Mouse (Mus musculus) neural tube, embryonic 13.5 days (tissue): ENCODE results near the gene Cabin1. TPM values are rescaled to one million over a fixed set of nuclear protein-coding genes. Genes with fewer than 3 reads are reported as not detected.

Experiments used
- ATAC-seq: fragments of 200-750 bp; cut with Nextera tagmentation; 2 replicates; pipeline ENCODE4 v1.8.0; 2017; ENCODE audit warnings: low read depth, mild to moderate bottlenecking, moderate TSS enrichment, moderate library complexity
- H3K27ac ChIP-seq: fragments of 300-500 bp; sonication (generic); replicated peaks from 2 replicates; pipeline ENCODE4 v1.5.1; 2015; ENCODE audit warnings: moderate library complexity, mild to moderate bottlenecking, inconsistent platforms
- H3K27me3 ChIP-seq: fragments of 300-500 bp; sonication (generic); 2 replicates; pipeline ENCODE4 v1.6.1; 2015; ENCODE audit warnings: mild to moderate bottlenecking, inconsistent platforms
- H3K36me3 ChIP-seq: fragments of 300-500 bp; sonication (generic); 2 replicates; pipeline ENCODE4 v1.6.1; 2015; ENCODE audit warnings: mild to moderate bottlenecking, inconsistent platforms
- H3K4me1 ChIP-seq: fragments of 300-500 bp; sonication (generic); replicated peaks from 2 replicates; pipeline ENCODE4 v1.6.1; 2015; ENCODE audit warnings: inconsistent platforms
- H3K4me2 ChIP-seq: fragments of 300-500 bp; sonication (generic); 2 replicates; pipeline ENCODE4 v1.6.1; 2015; ENCODE audit warnings: inconsistent platforms, mild to moderate bottlenecking, moderate library complexity
- H3K4me3 ChIP-seq: fragments of 300-500 bp; sonication (generic); 2 replicates; pipeline ENCODE4 v1.5.1; 2015; ENCODE audit warnings: mild to moderate bottlenecking, inconsistent platforms
- H3K9ac ChIP-seq: fragments of 300-500 bp; sonication (generic); 2 replicates; pipeline ENCODE4 v1.6.1; 2015; ENCODE audit warnings: moderate library complexity, mild to moderate bottlenecking, inconsistent platforms
- H3K9me3 ChIP-seq: fragments of 300-500 bp; sonication (generic); 2 replicates; pipeline ENCODE4 v1.6.1; 2016; ENCODE audit warnings: inconsistent platforms
- WGBS: fragments of 180-500 bp; shearing (Covaris S2); methylation state at CpG from one replicate; pipeline ENCODE4 v1.1.7; 2015; 5-methylcytosine and 5-hydroxymethylcytosine counted together
- polyA plus RNA-seq: library from polyadenylated mRNA; unstranded; fragments of >200 nt; fragmentation: Nextera tagmentation; extraction: Ambion mirVana; gene quantifications from 2 replicates; pipeline ENCODE4 v1.2.1, GENCODE M21; 2015

Cabin1 gene
- polyA plus RNA-seq, 1 experiment from 2014 or later: 31.9 TPM

DNA sequence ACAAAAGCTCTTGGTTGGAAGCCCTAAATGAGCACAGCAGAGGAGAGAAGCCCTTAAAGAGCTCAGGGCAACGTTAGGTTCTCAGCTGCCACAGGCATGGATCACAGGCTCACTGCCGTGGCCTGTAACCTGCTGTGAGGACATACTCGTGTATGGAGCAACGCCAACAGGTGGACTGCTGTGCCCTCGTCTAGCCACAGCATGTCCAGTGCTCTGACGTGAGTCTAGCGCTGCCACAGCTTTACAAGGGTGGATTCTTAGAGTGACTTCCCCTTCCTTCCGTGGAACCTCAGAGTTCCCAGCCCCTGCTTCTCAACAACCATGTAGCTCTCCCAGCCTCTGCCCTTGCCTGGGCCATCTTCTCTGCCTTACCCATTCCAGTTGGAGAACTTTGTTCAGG, 88.5 kb downstream of the Cabin1 start:
- H3K4me2 ChIP-seq: no peak overlapping the region
- H3K27me3 ChIP-seq: no peaks in the 10 kb centered on the region
- no peak for ATAC-seq
- WGBS: 84% methylated on average over 8 of the region's 8 CpGs
- no peak overlapping the region for H3K4me3 ChIP-seq
- H3K9ac ChIP-seq: no peak overlapping the region
- H3K27ac ChIP-seq: no peak overlapping the region
- H3K36me3 ChIP-seq: peaks cover 54% of the 10 kb centered on the region
- H3K9me3 ChIP-seq: no peaks in the 10 kb centered on the region
- H3K4me1 ChIP-seq: no peaks in the 10 kb centered on the region

- Histone ChIP-seq H3K4me1 (peaks cover 32% of the 10 kb centered on the region), H3K4me2 (no peak overlapping the region), H3K27me3 (peaks cover 21% of the 10 kb centered on the region), H3K4me3 (no peak overlapping the region), H3K9ac (no peak overlapping the region), H3K36me3 (peaks cover 30% of the 10 kb centered on the region), H3K27ac (no peak overlapping the region), H3K9me3 (no peaks in the 10 kb centered on the region)
- WGBS: 100% methylated on average over 1 of the region's 1 CpGs
- ATAC-seq: no peak
Observed at GRCm38 (mm10) chr10:75669936-75670335, 94.2 kb downstream of the Cabin1 start.

DNA sequence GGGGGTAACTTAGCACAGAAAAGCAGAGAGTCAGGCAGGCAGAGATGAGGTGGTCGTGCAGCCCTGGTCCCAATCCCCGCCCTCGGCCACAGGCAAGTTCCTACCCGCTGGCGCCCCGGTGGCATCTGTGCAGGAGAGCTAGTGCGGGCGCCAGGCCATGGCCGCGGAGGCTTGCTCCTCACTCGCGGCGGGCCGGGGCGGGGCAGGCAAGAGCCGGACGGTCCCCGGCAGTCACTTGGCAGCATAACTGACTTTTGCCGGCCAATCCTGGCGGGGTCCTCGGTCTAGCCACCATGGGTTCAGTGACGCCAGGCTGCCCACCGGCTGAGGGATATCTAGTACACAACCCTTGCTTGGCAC, 96.2 kb downstream of the Cabin1 start:
- Histone ChIP-seq H3K36me3 (peaks cover 33% of the 10 kb centered on the region), H3K4me1 (peaks cover 32% of the 10 kb centered on the region), H3K9ac (peak overlapping the region; percentile 77), H3K9me3 (no peaks in the 10 kb centered on the region), H3K27me3 (peaks cover 21% of the 10 kb centered on the region), H3K4me3 (peak overlapping the region; percentile 55), H3K27ac (peak overlapping the region; percentile 72), H3K4me2 (peak overlapping the region; percentile 98)
- peak; percentile 70 for ATAC-seq
- 2% methylated on average over 23 of the region's 23 CpGs for WGBS

DNA sequence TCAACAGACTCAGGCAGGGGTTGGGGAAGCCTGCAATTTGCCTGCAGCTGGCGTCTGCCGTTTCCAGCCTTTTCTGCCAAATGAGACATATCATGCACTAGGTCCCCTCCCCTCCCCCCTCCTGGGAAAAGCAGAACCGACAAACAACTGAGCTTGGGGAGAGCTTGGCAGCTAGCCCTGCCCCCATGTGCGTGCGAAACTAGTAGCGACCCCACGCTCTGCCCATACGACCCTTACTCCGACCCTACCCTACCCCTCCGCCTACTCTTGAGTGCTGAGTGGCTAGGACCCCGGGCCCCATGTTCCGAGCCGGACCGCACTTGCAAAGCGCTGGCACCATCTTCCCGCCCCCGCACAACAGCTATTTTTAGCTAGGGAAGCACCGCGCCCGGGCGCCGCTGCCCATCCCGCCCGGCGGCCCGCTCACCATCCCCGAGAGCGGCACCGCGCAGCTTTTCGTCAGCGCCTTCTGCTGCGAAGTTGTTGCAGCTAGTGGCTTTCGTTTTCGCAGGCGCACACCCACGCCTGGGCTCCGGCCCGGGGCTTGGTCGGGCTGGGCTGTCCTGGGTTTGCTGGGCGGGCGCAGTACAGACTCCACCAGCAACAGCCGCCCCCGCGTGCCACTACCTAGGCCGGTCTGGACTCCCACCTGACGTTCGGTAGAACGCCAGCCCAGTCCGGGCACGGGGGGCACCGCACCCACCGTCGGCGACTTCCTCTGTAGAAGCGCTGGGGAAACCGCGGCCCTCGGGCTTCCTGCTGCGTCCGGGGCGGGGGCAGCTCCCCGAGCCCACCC, 96.8 kb downstream of the Cabin1 start:
- Histone ChIP-seq H3K27me3 (peaks cover 21% of the 10 kb centered on the region), H3K27ac (peak overlapping the region; percentile 72), H3K4me3 (peak overlapping the region; percentile 55), H3K4me1 (peaks cover 32% of the 10 kb centered on the region), H3K9me3 (no peaks in the 10 kb centered on the region), H3K9ac (peak overlapping the region; percentile 77), H3K4me2 (peak overlapping the region; percentile 98), H3K36me3 (peaks cover 35% of the 10 kb centered on the region)
- under 1% methylated on average over 63 of the region's 63 CpGs for WGBS
- peak; percentile 73 for ATAC-seq

DNA sequence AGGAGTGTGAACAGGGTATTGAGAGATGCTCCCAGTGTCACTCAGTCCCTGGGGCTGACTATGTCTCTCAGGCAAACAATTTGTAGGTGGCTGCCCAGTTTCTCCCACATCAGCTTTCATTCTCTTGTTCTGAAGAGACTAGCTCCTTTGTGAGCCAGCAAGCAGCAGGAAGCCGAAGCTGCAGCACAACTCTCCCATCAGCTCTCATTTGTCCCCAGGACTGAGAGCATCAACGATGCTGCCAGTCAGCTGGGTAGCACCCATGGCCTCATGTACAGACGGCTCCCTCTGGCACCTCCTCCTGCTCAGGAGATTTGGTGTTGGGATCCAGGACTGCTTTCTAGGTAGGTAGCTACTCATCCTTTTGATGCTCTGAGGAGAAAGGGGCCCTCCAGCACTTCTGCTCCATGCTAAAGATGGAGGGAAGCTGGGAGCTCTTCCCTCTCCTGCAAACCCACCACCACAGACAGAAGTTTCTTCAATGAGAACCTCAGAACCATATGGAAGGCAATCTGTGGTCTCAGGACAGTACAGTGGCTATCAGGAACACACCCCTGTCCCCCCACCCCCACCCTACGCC, 97.6 kb downstream of the Cabin1 start:
- Histone ChIP-seq H3K36me3 (peaks cover 40% of the 10 kb centered on the region), H3K9me3 (no peaks in the 10 kb centered on the region), H3K27ac (peak overlapping the region; percentile 54; the same call in 1 of the 2 replicates), H3K27me3 (peaks cover 21% of the 10 kb centered on the region), H3K4me3 (peak overlapping the region; percentile 55), H3K9ac (peak overlapping the region; percentile 77), H3K4me1 (peaks cover 37% of the 10 kb centered on the region), H3K4me2 (peak overlapping the region; percentile 98)
- WGBS: 34% methylated on average over 4 of the region's 4 CpGs
- no peak for ATAC-seq

DNA sequence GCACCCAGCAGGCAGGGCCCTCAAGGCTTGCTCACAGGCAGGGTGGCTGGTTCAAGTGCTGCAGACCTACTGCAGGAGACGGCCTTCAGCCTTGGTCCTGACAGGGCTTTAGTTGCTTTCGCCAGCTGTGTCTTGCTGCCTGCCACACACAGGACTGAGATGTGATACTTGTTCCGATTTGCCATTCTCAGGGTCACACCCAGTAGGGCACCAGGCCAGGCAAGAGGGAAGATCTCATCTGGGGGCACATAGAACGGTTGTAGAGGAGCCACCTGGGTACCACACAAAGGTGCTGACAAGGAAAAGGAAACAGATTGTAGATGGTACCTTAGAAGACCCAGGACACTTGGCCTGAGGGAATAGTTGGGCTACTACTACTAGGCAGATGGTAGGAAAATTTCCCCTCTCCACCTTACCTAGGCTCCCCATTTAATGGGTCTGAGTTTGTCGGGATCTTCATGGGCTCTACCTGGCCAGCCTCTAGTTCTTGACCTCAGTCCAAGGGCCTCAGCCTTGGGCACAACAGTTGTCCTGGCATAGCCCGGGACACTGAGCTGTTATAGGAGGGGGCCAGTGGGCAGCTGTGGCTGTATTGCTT, 99.4 kb downstream of the Cabin1 start:
- peaks cover 18% of the 10 kb centered on the region for H3K27me3 ChIP-seq
- no peak overlapping the region for H3K27ac ChIP-seq
- H3K4me1 ChIP-seq: peaks cover 37% of the 10 kb centered on the region
- H3K9ac ChIP-seq: no peak overlapping the region
- peaks cover 38% of the 10 kb centered on the region for H3K36me3 ChIP-seq
- ATAC-seq: no peak
- H3K4me3 ChIP-seq: no peak overlapping the region
- 95% methylated on average over 6 of the region's 6 CpGs for WGBS
- H3K9me3 ChIP-seq: no peaks in the 10 kb centered on the region
- no peak overlapping the region for H3K4me2 ChIP-seq

DNA sequence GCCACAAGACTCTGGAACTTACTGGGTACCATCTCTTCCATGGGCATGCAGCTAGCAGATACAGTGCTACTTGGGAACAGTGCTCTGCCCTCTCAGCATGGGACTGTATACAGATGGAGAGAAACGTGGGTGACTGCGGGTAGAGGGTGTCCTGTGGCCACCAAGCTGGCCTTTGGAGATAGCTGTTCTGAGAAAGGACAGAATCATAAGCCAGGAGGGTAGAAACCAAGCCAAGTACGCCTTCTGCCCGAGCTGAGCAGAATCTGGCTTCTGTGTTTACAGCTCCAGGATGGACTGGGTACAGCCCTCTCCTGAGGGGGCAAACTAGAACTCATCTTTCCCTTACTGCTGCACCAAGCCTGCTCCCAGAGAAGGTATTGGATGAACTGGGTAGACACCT, 101.6 kb downstream of the Cabin1 start:
- H3K4me1 ChIP-seq: peaks cover 29% of the 10 kb centered on the region
- no peak overlapping the region for H3K9ac ChIP-seq
- peaks cover 43% of the 10 kb centered on the region for H3K36me3 ChIP-seq
- H3K4me2 ChIP-seq: no peak overlapping the region
- WGBS: 92% methylated on average over 4 of the region's 4 CpGs
- no peaks in the 10 kb centered on the region for H3K27me3 ChIP-seq
- no peak for ATAC-seq
- no peaks in the 10 kb centered on the region for H3K9me3 ChIP-seq
- no peak overlapping the region for H3K27ac ChIP-seq
- H3K4me3 ChIP-seq: no peak overlapping the region

DNA sequence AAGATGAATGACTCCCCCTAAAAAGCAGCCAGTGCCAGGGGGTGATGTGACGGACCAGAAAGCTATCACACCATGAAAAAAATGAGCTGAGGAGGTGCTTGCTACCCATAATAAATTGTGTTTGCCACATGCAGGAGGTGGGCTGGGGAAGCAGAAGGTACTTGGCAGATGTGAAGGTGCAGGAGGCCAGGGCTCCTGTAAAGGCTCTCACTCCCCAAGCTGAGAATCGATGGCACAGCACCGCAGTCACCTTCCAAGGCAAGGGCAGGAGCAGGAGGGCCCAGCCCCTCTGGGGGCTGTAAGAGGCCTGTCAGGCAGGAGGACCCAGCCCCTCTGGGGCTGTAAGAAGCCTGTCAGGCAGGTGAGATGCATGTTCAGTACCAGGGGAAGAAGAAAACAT, 102.3 kb downstream of the Cabin1 start:
- H3K9ac ChIP-seq: no peak overlapping the region
- no peak overlapping the region; the same call in 1 of the 2 replicates for H3K27ac ChIP-seq
- H3K9me3 ChIP-seq: no peaks in the 10 kb centered on the region
- H3K27me3 ChIP-seq: no peaks in the 10 kb centered on the region
- peaks cover 50% of the 10 kb centered on the region for H3K36me3 ChIP-seq
- H3K4me3 ChIP-seq: no peak overlapping the region
- 83% methylated on average over 3 of the region's 3 CpGs for WGBS
- H3K4me2 ChIP-seq: no peak overlapping the region
- no peak for ATAC-seq
- H3K4me1 ChIP-seq: peaks cover 22% of the 10 kb centered on the region

DNA sequence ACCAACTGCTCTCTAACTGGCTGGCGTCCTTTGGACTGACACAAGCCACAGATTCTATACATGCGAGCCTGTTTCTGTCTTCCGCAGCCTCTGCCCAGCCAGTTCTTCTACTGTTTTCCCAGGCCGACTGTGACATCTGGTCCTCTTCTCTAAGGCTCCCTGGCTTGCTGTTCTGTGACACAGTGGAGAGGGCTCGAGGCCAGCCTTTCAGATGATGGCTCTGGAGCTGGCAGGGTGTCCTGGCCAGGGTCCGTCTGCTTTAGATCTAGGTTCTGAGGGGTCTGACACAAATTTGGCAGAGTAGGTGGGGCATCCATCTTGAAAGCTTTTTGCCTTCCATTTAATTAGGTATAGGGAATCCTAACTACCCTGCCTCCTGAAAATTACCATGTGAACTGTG, 102.8 kb downstream of the Cabin1 start:
- ATAC-seq: no peak
- H3K4me2 ChIP-seq: no peak overlapping the region
- H3K36me3 ChIP-seq: peaks cover 55% of the 10 kb centered on the region
- H3K4me3 ChIP-seq: no peak overlapping the region
- no peaks in the 10 kb centered on the region for H3K27me3 ChIP-seq
- H3K27ac ChIP-seq: no peak overlapping the region; the same call in 1 of the 2 replicates
- 79% methylated on average over 6 of the region's 6 CpGs for WGBS
- no peaks in the 10 kb centered on the region for H3K9me3 ChIP-seq
- peaks cover 17% of the 10 kb centered on the region for H3K4me1 ChIP-seq
- no peak overlapping the region for H3K9ac ChIP-seq

- no peak for ATAC-seq
- Histone ChIP-seq H3K9ac (no peak overlapping the region), H3K27ac (no peak overlapping the region), H3K4me2 (no peak overlapping the region), H3K4me1 (0 out of 2 replicates have a peak, but pooled peaks cover 6% of the 10 kb centered on the region), H3K4me3 (no peak overlapping the region), H3K36me3 (peaks cover 79% of the 10 kb centered on the region), H3K9me3 (no peaks in the 10 kb centered on the region), H3K27me3 (no peaks in the 10 kb centered on the region)
- 98% methylated on average over 7 of the region's 7 CpGs for WGBS
Observed at GRCm38 (mm10) chr10:75657772-75658171, 106.4 kb downstream of the Cabin1 start.

GRCm38 (mm10) chr10:75657165-75657564, 107.0 kb downstream of the Cabin1 start:
- no peak overlapping the region for H3K4me3 ChIP-seq
- no peak overlapping the region for H3K27ac ChIP-seq
- H3K9me3 ChIP-seq: no peaks in the 10 kb centered on the region
- H3K36me3 ChIP-seq: peaks cover 79% of the 10 kb centered on the region
- H3K27me3 ChIP-seq: no peaks in the 10 kb centered on the region
- no peak for ATAC-seq
- no peak overlapping the region for H3K4me2 ChIP-seq
- H3K9ac ChIP-seq: no peak overlapping the region
- 0 out of 2 replicates have a peak, but pooled peaks cover 6% of the 10 kb centered on the region for H3K4me1 ChIP-seq
- WGBS: 90% methylated on average over 5 of the region's 5 CpGs

DNA sequence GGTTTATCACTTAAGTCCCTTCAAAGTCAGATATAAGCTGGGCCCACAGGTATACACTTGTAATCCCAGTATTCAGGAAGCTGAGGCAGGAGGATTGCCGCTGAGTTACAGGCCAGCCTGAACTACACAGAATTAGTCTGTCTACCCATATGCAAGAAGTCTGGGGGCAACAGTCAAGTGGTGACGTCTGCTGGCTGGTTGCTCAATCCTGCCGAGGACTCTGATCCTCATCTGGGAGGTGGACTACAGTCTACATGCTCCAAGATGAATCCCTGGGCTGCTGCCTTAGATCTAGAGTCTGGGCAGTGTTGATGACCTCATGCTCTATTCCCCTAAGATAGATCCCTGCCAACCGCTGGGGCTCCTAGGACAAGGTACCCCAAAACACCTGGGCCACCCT, 110.1 kb downstream of the Cabin1 start:
- Histone ChIP-seq H3K27ac (no peak overlapping the region), H3K4me3 (no peak overlapping the region), H3K4me1 (no peaks in the 10 kb centered on the region), H3K4me2 (no peak overlapping the region), H3K9me3 (no peaks in the 10 kb centered on the region), H3K9ac (no peak overlapping the region), H3K27me3 (no peaks in the 10 kb centered on the region), H3K36me3 (peaks cover 95% of the 10 kb centered on the region)
- 92% methylated on average over 4 of the region's 4 CpGs for WGBS
- ATAC-seq: no peak
